Mouse (Mus musculus) thymus, adult 2 months (tissue): ENCODE data around the gene Rhebl1. TPM values are rescaled to one million over a fixed set of nuclear protein-coding genes. Genes with fewer than 3 reads are reported as not detected.
"Not testable (repeated sequence)": the region's sequence is repeated elsewhere in the genome, so short reads cannot be mapped to it uniquely, and the experiment has no call there.

ENCODE experiments used
- DNase-seq: peaks from one replicate; pipeline ENCODE4 v3.0.0; 2021
- H3K27ac ChIP-seq: fragments of 200-500 bp; 2 replicates; pipeline ENCODE4 v1.5.1; 2012; ENCODE audit warnings: low read length, control low read depth; ENCODE audit not compliant: control insufficient read depth, insufficient read depth
- H3K27me3 ChIP-seq: fragments of 200-500 bp; 2 replicates; pipeline ENCODE4 v1.6.1; 2012; ENCODE audit warnings: mild to moderate bottlenecking, low read length, moderate library complexity, mixed read lengths; ENCODE audit not compliant: control insufficient read depth, insufficient read depth
- H3K36me3 ChIP-seq: fragments of 200-500 bp; 2 replicates; pipeline ENCODE4 v1.6.1; 2012; ENCODE audit warnings: mild to moderate bottlenecking, low read length, moderate library complexity; ENCODE audit not compliant: control insufficient read depth, insufficient read depth
- H3K4me1 ChIP-seq: fragments of 200-500 bp; replicated peaks from 2 replicates; pipeline ENCODE4 v1.6.1; 2012; ENCODE audit warnings: low read length; ENCODE audit not compliant: control insufficient read depth, insufficient read depth
- H3K4me3 ChIP-seq: fragments of 200-500 bp; 2 replicates; pipeline ENCODE4 v1.5.1; 2012; ENCODE audit warnings: mild to moderate bottlenecking, low read length, control low read depth, moderate library complexity; ENCODE audit not compliant: control insufficient read depth, insufficient read depth
- CTCF ChIP-seq: fragments of 200-500 bp; IDR thresholded peaks from 2 replicates; pipeline ENCODE4 v1.5.1; 2012; ENCODE audit warnings: mild to moderate bottlenecking, control low read depth, low read length, moderate library complexity, borderline replicate concordance; ENCODE audit not compliant: control insufficient read depth, poor library complexity, insufficient read depth; ENCODE audit errors: extremely low read depth
- POLR2A ChIP-seq: fragments of 200-500 bp; IDR thresholded peaks from 2 replicates; pipeline ENCODE4 v1.6.1; 2012; ENCODE audit warnings: mild to moderate bottlenecking, low read length, control low read depth, moderate library complexity; ENCODE audit not compliant: control insufficient read depth, poor library complexity, insufficient read depth; ENCODE audit errors: extremely low read depth
- WGBS: fragments of 180-500 bp; shearing (Covaris S2); methylation state at CpG from one replicate; pipeline ENCODE4 v1.1.7; 2018; 5-methylcytosine and 5-hydroxymethylcytosine counted together
- polyA plus RNA-seq: library from polyadenylated mRNA; depleted of rRNA; stranded (reverse); fragments of >200 nt; gene quantifications from 2 replicates; pipeline ENCODE4 v1.2.3, GENCODE M21; 2012

Gene Rhebl1
- polyA plus RNA-seq, 1 experiment = 9.8 TPM

GRCm38 (mm10) chr15:98924682-98925081 lies 30.3 kb upstream of the Rhebl1 start:
- H3K4me3 ChIP-seq = no peak overlapping the region
- no peak for DNase-seq
- no peaks in the 10 kb centered on the region for H3K36me3 ChIP-seq
- H3K27ac ChIP-seq = no peak overlapping the region
- WGBS = 89% methylated on average over 3 of the region's 3 CpGs
- H3K4me1 ChIP-seq = peaks cover 10% of the 10 kb centered on the region
- no peak for TF ChIP-seq POLR2A
- TF ChIP-seq CTCF = no peak
- H3K27me3 ChIP-seq = no peaks in the 10 kb centered on the region

- Histone ChIP-seq H3K27ac (no peak overlapping the region), H3K4me1 (peaks cover 6% of the 10 kb centered on the region; the same call in 1 of the 2 replicates), H3K4me3 (no peak overlapping the region), H3K36me3 (no peaks in the 10 kb centered on the region), H3K27me3 (no peaks in the 10 kb centered on the region)
- no peak for DNase-seq
- TF ChIP-seq CTCF = no peak
- 94% methylated on average over 2 of the region's 2 CpGs for WGBS
These were observed 28.7 kb upstream of the Rhebl1 start for GRCm38 (mm10) chr15:98923031-98923537.

- H3K36me3 ChIP-seq = no peaks in the 10 kb centered on the region
- no peak for DNase-seq
- WGBS = 79% methylated on average over 3 of the region's 3 CpGs
- H3K4me3 ChIP-seq = no peak overlapping the region
- no peak overlapping the region for H3K27ac ChIP-seq
- H3K4me1 ChIP-seq = peaks cover 4% of the 10 kb centered on the region; the same call in 1 of the 2 replicates
- H3K27me3 ChIP-seq = no peaks in the 10 kb centered on the region
- TF ChIP-seq POLR2A = no peak
These were observed 28.2 kb upstream of the Rhebl1 start for GRCm38 (mm10) chr15:98922581-98922980.

- H3K27ac ChIP-seq = no peak overlapping the region
- no peak for DNase-seq
- H3K36me3 ChIP-seq = no peaks in the 10 kb centered on the region
- no peak overlapping the region for H3K4me3 ChIP-seq
- no peak for TF ChIP-seq CTCF
- TF ChIP-seq POLR2A = no peak
- WGBS = 98% methylated on average over 5 of the region's 5 CpGs
- peaks cover 4% of the 10 kb centered on the region for H3K4me1 ChIP-seq
- H3K27me3 ChIP-seq = no peaks in the 10 kb centered on the region
These were observed 27.2 kb upstream of the Rhebl1 start for GRCm38 (mm10) chr15:98921510-98921909.

GRCm38 (mm10) chr15:98918499-98918895 lies 24.2 kb upstream of the Rhebl1 start:
- Histone ChIP-seq H3K4me1 (peaks cover 18% of the 10 kb centered on the region), H3K27ac (peak overlapping the region; percentile 48; the same call in 1 of the 2 replicates), H3K4me3 (peak overlapping the region; percentile 49)
- not testable (repeated sequence) for DNase-seq, H3K36me3 ChIP-seq, H3K27me3 ChIP-seq
- 14% methylated on average over 8 of the region's 8 CpGs for WGBS

- Histone ChIP-seq H3K27me3 (no peaks in the 10 kb centered on the region), H3K4me1 (peaks cover 18% of the 10 kb centered on the region), H3K27ac (peak within 1 kb of the TSS; percentile 70), H3K4me3 (peak within 1 kb of the TSS; percentile 90), H3K36me3 (peaks cover 11% of the 10 kb centered on the region; the same call in 1 of the 2 replicates)
- TF ChIP-seq CTCF (peak; percentile 53; the same call in 1 of the 2 replicates), POLR2A (peak; percentile 45; the same call in 1 of the 2 replicates)
- under 1% methylated on average over 82 of the region's 82 CpGs for WGBS
- peak; percentile 99 for DNase-seq
These were observed 23.5 kb upstream of the Rhebl1 start, which contains the start of gene Lmbr1l for GRCm38 (mm10) chr15:98917538-98918498. Lmbr1l (minus strand) TSS chr15:98918231.

GRCm38 (mm10) chr15:98917091-98917490 lies 22.8 kb upstream of the Rhebl1 start:
- Histone ChIP-seq H3K27ac (peak overlapping the region; percentile 23; the same call in 1 of the 2 replicates), H3K4me3 (peak overlapping the region; percentile 90), H3K27me3 (no peaks in the 10 kb centered on the region), H3K36me3 (peaks cover 17% of the 10 kb centered on the region), H3K4me1 (peaks cover 18% of the 10 kb centered on the region)
- TF ChIP-seq CTCF (no peak), POLR2A (no peak)
- DNase-seq = no peak
- under 1% methylated on average over 14 of the region's 14 CpGs for WGBS
